Mouse (Mus musculus): ENCODE data around the gene Hist1h2ag. TPM values are rescaled to one million over a fixed set of nuclear protein-coding genes. Genes with fewer than 3 reads are reported as not detected.

Gene Hist1h2ag
- polyA plus RNA-seq, 1 experiment from 2014 or later: 16.0 TPM

DNA sequence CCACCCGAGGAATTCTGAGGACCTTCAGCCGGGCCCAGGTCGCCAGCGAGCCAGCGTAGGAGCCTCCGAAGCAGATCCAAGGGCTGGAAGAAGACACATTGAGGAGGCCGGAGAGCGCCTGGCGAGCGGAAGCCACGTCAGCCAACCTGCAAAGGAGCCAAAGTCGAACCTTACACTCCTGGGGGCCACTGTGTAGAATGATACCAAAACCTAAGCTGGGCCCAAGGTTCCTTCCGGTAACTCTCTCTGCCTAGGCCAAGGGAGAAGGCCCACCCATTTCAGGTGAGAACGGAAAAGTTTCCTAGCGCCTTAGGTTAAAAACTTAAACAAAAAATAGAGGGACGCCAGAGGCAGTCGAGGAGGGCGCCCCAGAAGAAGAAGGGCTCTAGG is 35.6 kb downstream of the Hist1h2ag start:
- Histone ChIP-seq H3K36me3 (ENCODE audit: control insufficient read depth, insufficient read depth) (no peaks in the 10 kb centered on the region), H3K4me3 (ENCODE audit: low read depth, low read length) (peak overlapping the region; percentile 50), H3K9me3 (ENCODE audit: control insufficient read depth) (no peaks in the 10 kb centered on the region), H3K4me2 (replicated peaks; ENCODE audit: low read depth) (peak overlapping the region; percentile 98), H3K4me1 (replicated peaks; ENCODE audit: control insufficient read depth, insufficient read depth, low read length) (no peaks in the 10 kb centered on the region), H3K27me3 (replicated peaks; ENCODE audit: control insufficient read depth, insufficient read depth, low read length) (peaks cover 87% of the 10 kb centered on the region), H3K27ac (ENCODE audit: low read depth, low read length) (no peak overlapping the region), H3K9ac (ENCODE audit: low read depth, low read length) (no peak overlapping the region; the same call in 1 of the 2 replicates)
- 11% methylated on average over 18 of the region's 18 CpGs for WGBS
- no peak for TF ChIP-seq CTCF (IDR thresholded peaks at IDR 0.05; ENCODE audit: low read depth)
- ATAC-seq: no peak

DNA sequence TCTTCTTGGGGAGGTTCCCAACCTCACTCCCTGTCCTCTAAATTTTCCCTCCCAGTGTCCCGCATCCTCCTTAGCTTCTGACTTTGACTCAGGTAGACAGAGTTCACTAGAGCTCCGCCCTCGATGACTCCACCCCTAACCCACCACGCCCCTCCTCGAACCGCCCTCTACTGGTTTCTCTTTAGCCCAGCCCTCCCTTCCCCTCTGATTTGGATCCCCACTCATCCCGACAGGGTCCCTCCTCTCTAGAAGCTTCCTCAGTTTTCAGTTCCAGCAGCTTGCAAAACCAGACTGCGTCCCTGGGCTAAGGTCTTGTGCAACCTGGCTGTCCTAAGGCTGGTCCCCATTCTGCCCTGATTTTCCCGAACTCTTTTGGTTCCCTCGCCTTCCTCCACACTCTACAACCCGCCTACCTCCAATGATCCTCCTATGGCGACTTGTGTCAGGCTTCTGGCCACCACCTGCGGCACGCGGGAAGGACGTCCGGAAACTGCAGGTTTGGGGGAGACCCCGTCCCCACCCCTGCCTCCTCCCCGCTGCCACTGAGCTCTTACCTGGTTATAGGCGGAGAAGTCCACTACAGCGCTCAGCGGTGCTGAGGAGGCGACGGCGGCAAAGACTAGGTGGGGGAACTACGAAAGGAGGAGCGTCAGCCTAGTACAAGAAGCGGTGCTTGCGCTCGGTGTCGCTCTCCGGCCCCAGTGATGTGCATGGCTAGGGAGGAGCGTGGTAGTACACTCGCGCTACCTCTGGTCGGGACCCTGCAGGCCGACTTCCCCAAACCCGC is 36.2 kb downstream of the Hist1h2ag start:
- Histone ChIP-seq H3K27me3 (replicated peaks; ENCODE audit: control insufficient read depth, insufficient read depth, low read length) (peaks cover 87% of the 10 kb centered on the region), H3K4me1 (replicated peaks; ENCODE audit: control insufficient read depth, insufficient read depth, low read length) (no peaks in the 10 kb centered on the region), H3K4me2 (replicated peaks; ENCODE audit: low read depth) (peak overlapping the region; percentile 98), H3K9ac (ENCODE audit: low read depth, low read length) (peak overlapping the region; percentile 51), H3K4me3 (ENCODE audit: low read depth, low read length) (peak overlapping the region; percentile 50), H3K36me3 (ENCODE audit: control insufficient read depth, insufficient read depth) (no peaks in the 10 kb centered on the region), H3K27ac (ENCODE audit: low read depth, low read length) (no peak overlapping the region), H3K9me3 (ENCODE audit: control insufficient read depth) (no peaks in the 10 kb centered on the region)
- under 1% methylated on average over 38 of the region's 38 CpGs for WGBS
- peak; percentile 28; the same call in 1 of the 2 replicates for TF ChIP-seq CTCF (IDR thresholded peaks at IDR 0.05; ENCODE audit: low read depth)
- peak; percentile 85 for ATAC-seq

DNA sequence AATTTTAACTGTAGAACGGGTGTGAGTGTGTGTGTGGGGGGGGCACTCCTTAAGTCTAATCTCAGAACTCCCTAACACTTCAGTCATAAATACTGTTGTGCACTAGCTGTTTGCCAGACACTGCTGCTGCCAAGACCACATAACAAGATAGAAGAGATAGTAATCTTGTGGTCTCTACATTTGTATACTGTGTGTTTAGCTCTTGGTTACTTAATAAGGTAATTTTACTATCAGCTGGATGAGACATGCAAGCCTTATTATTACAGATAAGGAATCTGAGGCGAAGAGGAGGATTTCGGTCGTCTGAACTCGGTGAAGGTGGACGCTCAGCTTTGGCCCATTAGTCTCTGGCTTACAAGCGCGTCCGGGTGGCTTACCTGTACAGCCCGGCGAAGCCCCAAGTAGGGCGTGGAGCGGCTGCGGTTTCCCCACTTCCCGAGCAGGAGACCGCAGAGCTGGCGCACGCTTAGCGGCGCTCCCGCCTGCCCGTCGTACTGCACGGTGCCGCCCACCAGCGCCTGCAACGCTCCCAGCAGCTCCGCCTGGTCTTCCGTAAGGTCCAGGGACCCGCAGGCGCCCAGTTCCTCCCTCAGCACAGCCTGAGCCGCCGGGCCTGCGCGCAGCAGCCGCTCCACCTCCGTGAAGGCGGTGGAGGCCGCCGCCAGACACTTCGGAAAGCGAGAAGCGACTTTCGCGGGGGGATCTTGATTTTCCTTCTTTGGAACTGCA is 37.0 kb downstream of the Hist1h2ag start:
- ATAC-seq: peak; percentile 69
- no peak for TF ChIP-seq CTCF (IDR thresholded peaks at IDR 0.05; ENCODE audit: low read depth)
- H3K9ac ChIP-seq (ENCODE audit: low read depth, low read length): peak overlapping the region; percentile 19; the same call in 1 of the 2 replicates
- H3K4me2 ChIP-seq (replicated peaks; ENCODE audit: low read depth): peak overlapping the region; percentile 98
- H3K36me3 ChIP-seq (ENCODE audit: control insufficient read depth, insufficient read depth): no peaks in the 10 kb centered on the region
- H3K4me1 ChIP-seq (replicated peaks; ENCODE audit: control insufficient read depth, insufficient read depth, low read length): no peaks in the 10 kb centered on the region
- peaks cover 89% of the 10 kb centered on the region for H3K27me3 ChIP-seq (replicated peaks; ENCODE audit: control insufficient read depth, insufficient read depth, low read length)
- under 1% methylated on average over 45 of the region's 45 CpGs for WGBS
- no peaks in the 10 kb centered on the region for H3K9me3 ChIP-seq (ENCODE audit: control insufficient read depth)
- H3K27ac ChIP-seq (ENCODE audit: low read depth, low read length): no peak overlapping the region
- H3K4me3 ChIP-seq (ENCODE audit: low read depth, low read length): peak overlapping the region; percentile 50

DNA sequence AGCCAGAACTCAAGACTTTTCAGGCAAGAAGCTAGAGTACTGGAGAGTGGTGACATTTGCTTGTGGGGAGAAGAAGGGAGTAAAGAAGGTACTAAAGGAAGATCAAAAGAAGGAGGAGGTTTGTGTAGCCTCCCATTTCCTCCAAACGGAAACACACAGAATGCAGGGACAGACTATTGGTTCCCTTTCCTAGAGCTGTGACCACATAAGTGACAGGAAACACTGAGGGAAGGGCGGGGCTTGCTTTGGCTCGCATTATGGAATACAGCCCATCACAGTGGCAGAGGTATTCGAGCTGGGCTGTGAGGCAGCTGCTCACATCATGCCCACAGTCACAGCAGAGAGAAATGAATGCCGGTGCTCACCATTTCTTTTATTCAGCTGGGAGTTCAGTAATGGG is 40.9 kb downstream of the Hist1h2ag start:
- H3K9ac ChIP-seq (ENCODE audit: low read depth, low read length): no peak overlapping the region
- no peak overlapping the region for H3K27ac ChIP-seq (ENCODE audit: low read depth, low read length)
- no peaks in the 10 kb centered on the region for H3K9me3 ChIP-seq (ENCODE audit: control insufficient read depth)
- no peak for TF ChIP-seq CTCF (IDR thresholded peaks at IDR 0.05; ENCODE audit: low read depth)
- H3K36me3 ChIP-seq (ENCODE audit: control insufficient read depth, insufficient read depth): no peaks in the 10 kb centered on the region
- 32% methylated on average over 5 of the region's 5 CpGs for WGBS
- peaks cover 90% of the 10 kb centered on the region for H3K27me3 ChIP-seq (replicated peaks; ENCODE audit: control insufficient read depth, insufficient read depth, low read length)
- ATAC-seq: no peak
- no peaks in the 10 kb centered on the region for H3K4me1 ChIP-seq (replicated peaks; ENCODE audit: control insufficient read depth, insufficient read depth, low read length)
- no peak overlapping the region for H3K4me2 ChIP-seq (replicated peaks; ENCODE audit: low read depth)
- H3K4me3 ChIP-seq (ENCODE audit: low read depth, low read length): no peak overlapping the region

DNA sequence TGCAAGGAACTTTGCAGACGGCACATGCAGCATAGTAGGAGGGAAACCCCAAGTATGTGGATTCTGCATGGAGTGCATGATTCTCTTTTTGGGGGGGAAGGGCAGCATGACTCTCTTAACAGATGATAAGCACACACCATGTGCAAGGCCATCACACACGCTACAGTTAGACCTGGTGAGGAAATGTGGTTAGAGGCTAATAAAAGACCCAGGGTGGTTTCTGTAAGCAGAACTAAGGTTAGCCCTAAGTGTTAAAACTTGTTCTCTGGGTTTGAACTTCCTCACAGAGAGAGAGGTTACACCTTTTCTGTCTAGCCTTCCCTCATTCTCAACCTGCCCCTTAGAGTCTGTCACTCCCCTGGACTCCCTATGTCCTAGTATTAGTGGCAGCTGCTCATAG is 41.4 kb downstream of the Hist1h2ag start:
- TF ChIP-seq CTCF (IDR thresholded peaks at IDR 0.05; ENCODE audit: low read depth): no peak
- Histone ChIP-seq H3K27ac (ENCODE audit: low read depth, low read length) (no peak overlapping the region), H3K27me3 (replicated peaks; ENCODE audit: control insufficient read depth, insufficient read depth, low read length) (peaks cover 90% of the 10 kb centered on the region), H3K36me3 (ENCODE audit: control insufficient read depth, insufficient read depth) (no peaks in the 10 kb centered on the region), H3K9ac (ENCODE audit: low read depth, low read length) (no peak overlapping the region), H3K4me3 (ENCODE audit: low read depth, low read length) (no peak overlapping the region), H3K4me2 (replicated peaks; ENCODE audit: low read depth) (no peak overlapping the region), H3K9me3 (ENCODE audit: control insufficient read depth) (no peaks in the 10 kb centered on the region), H3K4me1 (replicated peaks; ENCODE audit: control insufficient read depth, insufficient read depth, low read length) (no peaks in the 10 kb centered on the region)
- WGBS: 68% methylated on average over 2 of the region's 2 CpGs
- ATAC-seq: no peak

DNA sequence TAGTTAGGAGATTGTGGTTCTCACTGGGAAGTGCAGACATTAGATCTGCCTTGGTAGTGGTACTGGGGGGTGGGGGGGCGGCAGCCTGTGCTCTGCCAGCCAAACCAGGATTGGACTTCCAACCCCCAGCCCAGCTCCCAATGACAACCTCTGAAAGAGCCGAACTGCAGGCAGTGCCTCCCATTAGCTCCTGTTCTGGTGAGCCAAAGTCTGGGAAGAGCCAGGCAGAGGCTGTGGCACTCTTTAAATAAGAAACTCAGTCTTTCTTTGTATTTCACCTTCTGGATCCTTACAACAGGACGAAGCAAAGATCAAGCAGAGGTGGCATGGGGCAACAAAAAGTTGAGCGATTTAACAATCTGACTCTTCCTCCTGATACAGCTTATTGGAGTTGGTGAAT is 43.6 kb downstream of the Hist1h2ag start:
- Histone ChIP-seq H3K4me1 (replicated peaks; ENCODE audit: control insufficient read depth, insufficient read depth, low read length) (no peaks in the 10 kb centered on the region), H3K4me2 (replicated peaks; ENCODE audit: low read depth) (no peak overlapping the region), H3K9ac (ENCODE audit: low read depth, low read length) (no peak overlapping the region), H3K27ac (ENCODE audit: low read depth, low read length) (no peak overlapping the region), H3K36me3 (ENCODE audit: control insufficient read depth, insufficient read depth) (no peaks in the 10 kb centered on the region), H3K9me3 (ENCODE audit: control insufficient read depth) (no peaks in the 10 kb centered on the region), H3K4me3 (ENCODE audit: low read depth, low read length) (no peak overlapping the region), H3K27me3 (replicated peaks; ENCODE audit: control insufficient read depth, insufficient read depth, low read length) (peaks cover 89% of the 10 kb centered on the region)
- no peak for ATAC-seq
- WGBS: 49% methylated on average over 4 of the region's 4 CpGs
- no peak for TF ChIP-seq CTCF (IDR thresholded peaks at IDR 0.05; ENCODE audit: low read depth)

All from intestine, postnatal 0 days (tissue).